ENCODE assay signal across 7 mouse cellular contexts in the genomic region with DNA sequence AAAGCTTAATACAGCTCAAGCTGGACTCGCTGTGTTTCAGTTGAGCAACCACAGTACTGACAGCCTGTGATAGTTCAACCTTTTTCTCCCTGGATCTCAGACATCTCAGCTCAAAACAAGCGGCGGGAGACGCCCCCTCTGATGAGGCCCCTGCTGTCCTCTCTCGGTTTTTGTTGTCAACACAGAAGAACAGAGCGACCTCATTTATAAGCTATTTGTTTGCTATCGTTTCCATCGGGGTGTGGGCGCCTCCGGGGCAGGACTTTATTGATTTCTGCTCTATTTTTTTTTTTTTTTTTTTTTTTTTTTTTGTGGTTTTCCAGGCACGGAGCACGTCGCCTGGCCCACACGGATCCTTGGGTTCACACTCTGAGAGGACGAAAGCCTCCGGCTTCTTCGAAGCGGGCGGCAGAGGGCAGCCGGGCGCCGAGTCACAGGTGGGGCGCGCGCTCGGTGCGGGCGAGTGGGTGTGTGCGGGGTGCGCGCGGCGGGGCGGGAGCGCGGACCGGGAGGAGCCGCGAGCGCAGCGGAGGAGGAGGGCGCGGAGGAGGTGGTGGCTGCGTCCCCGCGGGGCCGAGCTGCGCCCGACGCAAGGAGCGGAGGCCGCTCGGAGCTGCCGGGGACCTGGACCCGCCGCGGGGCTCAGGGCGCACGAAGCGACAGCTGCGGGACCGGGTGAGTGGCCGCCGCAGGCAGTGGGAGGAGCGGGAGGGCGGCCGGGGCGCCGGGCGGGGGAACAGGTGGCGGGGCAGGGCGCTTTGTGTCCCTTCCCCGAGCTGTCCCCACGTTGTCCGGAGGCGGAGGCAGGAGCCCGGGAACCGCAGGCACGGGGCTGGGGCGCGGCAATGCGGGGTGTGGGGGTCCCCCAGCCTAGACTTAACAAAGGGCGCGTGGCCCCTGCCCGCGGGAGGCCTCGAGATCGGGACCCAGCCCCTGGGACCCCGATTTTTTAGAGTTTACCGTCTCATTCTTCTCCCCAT. TPM values are rescaled to one million over a fixed set of nuclear protein-coding genes. Genes with fewer than 3 reads are reported as not detected.
DNase-seq lines count a peak whose midpoint lies in the region; ATAC-seq and TF ChIP-seq lines count a peak whose summit lies in the region.

Gene Dapk1, plus strand, starts transcription at position 512 of the 980 bp plus-strand sequence.

- peaks cover 17% of the 10 kb centered on the region; the same call in 1 of the 2 replicates for H3K36me3 ChIP-seq in heart, embryonic 10.5 days
- peaks cover 7% of the 10 kb centered on the region; the same call in 1 of the 2 replicates for H3K36me3 ChIP-seq in kidney, embryonic 15.5 days
- peaks cover 3% of the 10 kb centered on the region; the same call in 1 of the 2 replicates for H3K36me3 ChIP-seq in limb, embryonic 14.5 days (ENCODE audit: control insufficient read depth, insufficient read depth, low read length)
- no peaks in the 10 kb centered on the region for H3K36me3 ChIP-seq in midbrain, embryonic 15.5 days (replicated peaks)

- peak; percentile 90 for ATAC-seq in kidney, embryonic 15.5 days (replicated peaks; ENCODE audit: low FRiP score)
- ATAC-seq in limb, embryonic 14.5 days (ENCODE audit: low FRiP score, low read depth): peak; percentile 90
- peak; percentile 92 for ATAC-seq in midbrain, embryonic 15.5 days (replicated peaks)

- WGBS in heart, embryonic 10.5 days: under 1% methylated on average over 89 of the region's 90 CpGs
- WGBS in kidney, embryonic 15.5 days: under 1% methylated on average over 84 of the region's 90 CpGs
- WGBS in limb, embryonic 14.5 days: under 1% methylated on average over 78 of the region's 90 CpGs
- under 1% methylated on average over 89 of the region's 90 CpGs for WGBS in midbrain, embryonic 15.5 days

- no peak within 1 kb of the TSS for H3K27ac ChIP-seq in embryonic fibroblast, embryonic 13.5 days (ENCODE audit: insufficient read depth, low read length)
- H3K27ac ChIP-seq in heart, embryonic 10.5 days: peak within 1 kb of the TSS; percentile 95
- peak within 1 kb of the TSS; percentile 91 for H3K27ac ChIP-seq in kidney, embryonic 15.5 days
- peak within 1 kb of the TSS; percentile 63 for H3K27ac ChIP-seq in limb, embryonic 14.5 days (replicated peaks; ENCODE audit: low read depth, low read length)
- H3K27ac ChIP-seq in midbrain, embryonic 15.5 days: peak within 1 kb of the TSS; percentile 98

- TF ChIP-seq CTCF in embryonic fibroblast, embryonic 13.5 days (IDR thresholded peaks at IDR 0.05; ENCODE audit: borderline replicate concordance, insufficient read depth, low read length): peak; percentile 28; the same call in 1 of the 2 replicates

- peak within 1 kb of the TSS; percentile 84 for H3K4me2 ChIP-seq in kidney, embryonic 15.5 days
- H3K4me2 ChIP-seq in limb, embryonic 14.5 days (replicated peaks; ENCODE audit: low read depth, low read length, severe bottlenecking): peak within 1 kb of the TSS; percentile 80
- H3K4me2 ChIP-seq in midbrain, embryonic 15.5 days: peak within 1 kb of the TSS; percentile 63

- no peaks in the 10 kb centered on the region for H3K9me3 ChIP-seq in heart, embryonic 10.5 days
- H3K9me3 ChIP-seq in kidney, embryonic 15.5 days (replicated peaks): no peaks in the 10 kb centered on the region
- H3K9me3 ChIP-seq in limb, embryonic 14.5 days (ENCODE audit: control insufficient read depth, low read length): no peaks in the 10 kb centered on the region
- no peaks in the 10 kb centered on the region for H3K9me3 ChIP-seq in midbrain, embryonic 15.5 days

- no peaks in the 10 kb centered on the region for H3K27me3 ChIP-seq in heart, embryonic 10.5 days (ENCODE audit: insufficient read depth, poor library complexity, severe bottlenecking)
- no peaks in the 10 kb centered on the region for H3K27me3 ChIP-seq in kidney, embryonic 15.5 days
- H3K27me3 ChIP-seq in limb, embryonic 14.5 days (ENCODE audit: control insufficient read depth, insufficient read depth, low read length): no peaks in the 10 kb centered on the region
- H3K27me3 ChIP-seq in midbrain, embryonic 15.5 days (replicated peaks): no peaks in the 10 kb centered on the region

- DNase-seq in brain, adult 2 months (ENCODE audit: low read depth, low spot score): peak; percentile 91
- DNase-seq in heart, embryonic 10.5 days (ENCODE audit: low spot score): peak; percentile 87
- peak; percentile 81 for DNase-seq in limb, embryonic 14.5 days (ENCODE audit: low spot score)
- peak; percentile 11 to 31 for DNase-seq in spleen, postnatal 14 days (ENCODE audit: low spot score in 2 of 2)

- H3K4me1 ChIP-seq in embryonic fibroblast, embryonic 13.5 days (ENCODE audit: control insufficient read depth, insufficient read depth, low read length): no peaks in the 10 kb centered on the region
- peaks cover 8% of the 10 kb centered on the region; the same call in 1 of the 2 replicates for H3K4me1 ChIP-seq in heart, embryonic 10.5 days
- H3K4me1 ChIP-seq in kidney, embryonic 15.5 days: peaks cover 23% of the 10 kb centered on the region
- peaks cover 8% of the 10 kb centered on the region for H3K4me1 ChIP-seq in limb, embryonic 14.5 days (ENCODE audit: control insufficient read depth, insufficient read depth, low read length)
- peaks cover 23% of the 10 kb centered on the region for H3K4me1 ChIP-seq in midbrain, embryonic 15.5 days

- peak within 1 kb of the TSS; percentile 51 for H3K4me3 ChIP-seq in embryonic fibroblast, embryonic 13.5 days (ENCODE audit: insufficient read depth, low read length)
- peak within 1 kb of the TSS; percentile 92 for H3K4me3 ChIP-seq in heart, embryonic 10.5 days
- peak within 1 kb of the TSS; percentile 84 for H3K4me3 ChIP-seq in kidney, embryonic 15.5 days (replicated peaks)
- H3K4me3 ChIP-seq in limb, embryonic 14.5 days (replicated peaks; ENCODE audit: low read length): peak within 1 kb of the TSS; percentile 84
- peak within 1 kb of the TSS; percentile 92 for H3K4me3 ChIP-seq in midbrain, embryonic 15.5 days

- peak; percentile 53 for TF ChIP-seq POLR2A in embryonic fibroblast, embryonic 13.5 days (IDR thresholded peaks at IDR 0.05; ENCODE audit: low read depth, low read length)
- TF ChIP-seq POLR2A in limb, embryonic 14.5 days (IDR thresholded peaks at IDR 0.05; ENCODE audit: borderline replicate concordance, extremely low read depth, insufficient read depth, insufficient read length): 0 out of 2 replicates have a peak, but pooled peaks have one; percentile 31

- H3K9ac ChIP-seq in kidney, embryonic 15.5 days: peak within 1 kb of the TSS; percentile 90
- peak within 1 kb of the TSS; percentile 89 for H3K9ac ChIP-seq in limb, embryonic 14.5 days (ENCODE audit: low read depth, low read length, severe bottlenecking)
- H3K9ac ChIP-seq in midbrain, embryonic 15.5 days: peak within 1 kb of the TSS; percentile 97

RNA-seq across cellular contexts. Expression of gene Dapk1, which starts in this region (rescaled TPM):
- polyA plus RNA-seq in embryonic fibroblast, embryonic 13.5 days (2011; ENCODE audit: insufficient read length, low read depth, missing spikeins): 19.3 and 27.6 TPM in 2 replicates
- polyA plus RNA-seq in heart, embryonic 10.5 days (2016; fragmentation: Nextera tagmentation; extraction: Ambion mirVana): 12.1 and 19.4 TPM in 2 replicates
- polyA plus RNA-seq in kidney, embryonic 15.5 days (2015; fragmentation: Nextera tagmentation; extraction: Ambion mirVana): 21.9 and 26.0 TPM in 2 replicates
- 39.9 and 51.3 TPM in 2 replicates for polyA plus RNA-seq in limb, embryonic 14.5 days (2012; rRNA removed)
- 19.5 and 23.0 TPM in 2 replicates for polyA plus RNA-seq in limb, embryonic 14.5 days (2014; fragmentation: Nextera tagmentation; extraction: Ambion mirVana)
- 47.6 and 48.4 TPM in 2 replicates for polyA plus RNA-seq in midbrain, embryonic 15.5 days (2015; fragmentation: Nextera tagmentation; extraction: Ambion mirVana)

Comparison
In these comparisons a context has a peak if more than half of its experiments do, and no peak if none do; other contexts are left out.
1. DNase-seq: peak in every context shown above with its lines; median percentile 91 in brain, adult 2 months; 87 in heart, embryonic 10.5 days; 81 in limb, embryonic 14.5 days; 21 in spleen, postnatal 14 days.